Mouse (Mus musculus) liver (tissue): ENCODE measurements at regions not wholly inside any gene's neighbourhood (a gene's known extent, or its start where the extent isn't known, plus 50 kb on each side); places are given as distances from the start of the nearest gene placed in this dataset.

ENCODE experiments used
- DNase-seq: peaks from one replicate; pipeline ENCODE4 v3.0.0-alpha.2; 2020; ENCODE audit warnings: mixed read lengths

DNA sequence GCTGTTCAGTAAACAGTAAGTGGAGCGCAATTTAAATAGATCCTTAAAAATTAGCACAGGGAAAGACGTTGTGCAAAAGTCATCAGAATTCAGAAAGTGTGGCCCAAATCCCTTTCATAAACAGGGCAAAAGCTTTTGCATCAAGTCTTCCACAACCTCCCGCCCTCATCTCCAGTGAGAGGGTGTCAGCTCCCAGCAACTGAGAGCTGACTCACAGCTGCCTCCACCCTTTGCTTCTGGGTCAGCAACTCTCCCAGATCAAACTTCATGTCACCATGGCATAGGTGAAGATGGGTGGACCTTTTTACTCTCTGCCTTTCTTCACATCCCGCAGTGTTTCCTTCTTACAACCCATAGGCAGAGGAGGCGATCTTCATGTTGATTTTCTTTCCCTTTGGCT, 768.0 kb downstream of the Gm826 start:
- no peak for DNase-seq

DNA sequence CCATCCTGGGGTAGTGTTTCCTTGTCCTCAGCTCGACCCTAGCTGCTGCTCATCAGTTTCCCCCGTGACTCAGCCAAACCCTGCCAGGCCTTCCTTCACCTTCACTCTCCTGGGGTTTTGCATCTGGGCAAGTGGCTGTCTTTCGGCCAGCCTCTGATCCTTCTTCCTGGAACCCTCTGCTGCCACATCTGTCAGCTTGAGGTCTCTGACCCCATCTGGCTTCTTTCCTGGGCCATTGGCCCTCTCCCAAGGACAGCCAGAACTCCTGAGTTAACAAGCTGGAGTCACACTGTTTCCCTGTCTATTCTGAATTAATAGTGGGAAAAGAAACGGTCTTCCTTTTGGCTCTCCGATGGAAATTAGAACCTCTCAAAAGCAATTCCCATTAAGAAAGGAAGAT, 767.5 kb downstream of the Gm826 start:
- DNase-seq: no peak

GRCm38 (mm10) chr2:159568391-159568790, 765.6 kb downstream of the Gm826 start:
- no peak for DNase-seq

DNA sequence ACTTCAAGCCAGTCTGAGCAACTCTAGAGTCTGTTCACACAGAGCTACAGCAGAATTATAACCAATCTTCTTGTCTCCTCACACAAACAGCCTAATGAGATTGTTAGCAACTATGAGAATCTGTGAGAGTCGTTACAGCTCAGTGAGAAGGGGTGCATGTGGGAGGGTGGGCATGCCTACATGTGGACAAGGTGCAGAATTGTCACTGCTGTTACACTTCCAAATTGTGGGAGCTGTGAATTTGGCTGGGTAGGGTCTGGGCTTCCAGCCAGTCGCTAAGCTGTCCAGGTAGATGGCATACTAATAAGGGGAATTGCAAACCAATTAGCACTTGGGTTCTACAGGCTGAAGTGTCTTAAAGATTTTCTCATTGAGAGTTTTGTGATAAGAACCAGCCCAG, 762.1 kb downstream of the Gm826 start:
- DNase-seq: no peak

GRCm38 (mm10) chr2:159575271-159575670, 758.7 kb downstream of the Gm826 start:
- DNase-seq: no peak

GRCm38 (mm10) chr2:159583103-159583502, 750.9 kb downstream of the Gm826 start:
- no peak for DNase-seq

DNA sequence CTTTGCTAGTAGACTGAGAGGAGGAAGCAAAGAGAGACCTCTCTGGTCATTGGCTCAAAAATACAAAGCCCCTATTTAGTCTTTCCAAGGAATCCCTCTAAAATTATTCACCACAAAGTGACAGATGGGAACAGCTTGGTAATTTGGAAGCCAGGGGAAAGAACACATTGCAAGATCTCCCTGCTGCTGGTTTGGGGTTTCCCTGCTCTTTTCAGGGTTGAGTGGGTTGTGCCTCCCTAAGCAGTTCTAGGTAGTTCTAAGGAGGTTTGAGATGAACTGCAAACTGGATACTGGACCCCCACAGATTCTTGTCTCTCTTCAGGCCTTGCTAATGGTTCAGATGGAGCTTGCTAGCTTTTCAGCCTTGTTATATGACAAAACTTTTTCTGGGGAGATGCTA, 749.3 kb downstream of the Gm826 start:
- DNase-seq: no peak

GRCm38 (mm10) chr2:159586697-159587473, 747.1 kb downstream of the Gm826 start:
- DNase-seq: peak; percentile 6

GRCm38 (mm10) chr2:159591396-159592124, 742.4 kb downstream of the Gm826 start:
- DNase-seq: no peak

GRCm38 (mm10) chr2:159592841-159593240, 741.1 kb downstream of the Gm826 start:
- DNase-seq: no peak

GRCm38 (mm10) chr2:159596285-159596684, 737.7 kb downstream of the Gm826 start:
- no peak for DNase-seq

DNA sequence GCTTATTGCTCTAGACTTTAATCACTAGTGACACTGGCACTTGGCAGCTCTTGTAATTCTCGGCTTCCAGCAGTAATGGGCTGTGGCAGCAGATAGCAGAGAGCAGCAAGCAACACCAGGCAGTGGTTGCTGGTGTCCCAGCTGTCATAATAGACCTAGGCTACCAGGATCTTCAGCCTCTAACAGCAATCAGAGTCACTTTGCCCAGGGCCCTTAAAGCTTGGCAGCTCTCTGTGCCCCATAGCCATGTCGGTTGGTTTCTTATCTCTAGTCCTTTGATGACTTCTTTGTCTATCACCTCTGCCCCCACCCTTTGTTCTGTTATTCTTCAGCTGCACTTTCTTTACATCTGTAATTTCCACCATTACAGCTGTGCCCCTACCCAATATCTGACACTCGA, 735.9 kb downstream of the Gm826 start:
- no peak for DNase-seq

DNA sequence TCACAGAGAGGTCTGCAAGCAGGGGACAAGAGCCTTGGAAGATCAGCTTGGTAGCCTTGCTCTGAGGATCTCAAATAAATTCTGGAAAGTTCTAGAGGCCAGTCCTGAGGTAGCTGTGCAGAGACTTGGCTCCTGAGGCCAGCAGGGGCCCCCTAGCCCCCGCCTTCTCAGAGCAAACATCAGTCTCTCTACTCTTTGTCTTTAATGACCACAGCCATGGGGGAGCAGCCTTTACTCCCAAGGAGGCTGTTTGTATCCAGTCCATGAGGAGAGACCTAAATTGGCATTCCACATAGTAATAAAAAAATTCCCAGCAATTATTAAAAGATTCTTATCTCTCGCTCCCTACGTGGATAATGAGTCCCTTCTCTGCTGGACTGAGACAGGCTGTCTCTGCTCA, 726.8 kb downstream of the Gm826 start:
- no peak for DNase-seq

- DNase-seq: no peak
Observed at GRCm38 (mm10) chr2:159610451-159610850, 723.5 kb downstream of the Gm826 start.

GRCm38 (mm10) chr2:159616685-159617084, 717.3 kb downstream of the Gm826 start:
- no peak for DNase-seq

DNA sequence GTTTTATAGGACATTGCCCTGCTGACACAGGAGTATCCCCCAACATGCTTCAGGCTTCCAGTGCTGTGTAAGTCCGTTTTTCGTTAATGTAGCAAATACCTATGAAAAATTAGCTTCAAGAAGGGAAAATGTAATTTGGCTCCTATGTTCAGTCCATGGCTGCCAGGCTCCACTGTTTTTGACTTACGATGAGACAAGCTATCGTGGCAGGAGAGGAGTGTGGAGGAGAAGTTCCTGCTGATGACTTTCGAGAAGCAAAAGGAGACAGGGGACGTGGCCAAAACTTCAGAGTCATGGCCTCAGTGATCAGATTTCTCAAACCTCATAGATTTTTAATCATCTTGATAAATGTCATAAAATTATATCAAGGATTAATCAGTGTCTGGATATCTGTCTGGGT, 712.7 kb downstream of the Gm826 start:
- no peak for DNase-seq

DNA sequence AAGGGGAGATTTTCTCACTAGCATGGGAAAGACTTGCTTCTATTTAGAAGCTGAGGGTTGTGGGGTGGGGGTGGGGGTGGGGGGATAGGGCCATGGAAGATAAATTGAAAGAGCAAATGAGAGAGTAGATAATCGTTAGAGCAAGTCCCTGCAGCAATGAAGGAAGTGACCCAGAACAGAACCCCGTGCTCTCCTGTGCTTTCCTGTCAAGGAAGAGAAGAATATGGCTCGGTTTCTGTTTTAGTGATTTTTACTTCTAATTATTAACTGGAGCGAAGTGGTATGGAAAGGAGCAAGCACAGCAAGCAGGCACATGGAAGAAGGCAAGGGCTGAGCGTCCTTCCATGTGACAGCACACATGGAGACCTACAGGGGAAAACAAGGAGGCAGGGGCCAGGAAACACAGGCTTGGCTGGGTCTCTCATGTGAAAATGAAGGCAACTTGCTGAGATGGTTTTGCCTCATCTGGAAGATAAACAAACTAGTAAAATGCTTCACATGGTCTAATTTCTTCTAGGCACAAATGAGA, 711.8 kb downstream of the Gm826 start:
- DNase-seq: no peak

DNA sequence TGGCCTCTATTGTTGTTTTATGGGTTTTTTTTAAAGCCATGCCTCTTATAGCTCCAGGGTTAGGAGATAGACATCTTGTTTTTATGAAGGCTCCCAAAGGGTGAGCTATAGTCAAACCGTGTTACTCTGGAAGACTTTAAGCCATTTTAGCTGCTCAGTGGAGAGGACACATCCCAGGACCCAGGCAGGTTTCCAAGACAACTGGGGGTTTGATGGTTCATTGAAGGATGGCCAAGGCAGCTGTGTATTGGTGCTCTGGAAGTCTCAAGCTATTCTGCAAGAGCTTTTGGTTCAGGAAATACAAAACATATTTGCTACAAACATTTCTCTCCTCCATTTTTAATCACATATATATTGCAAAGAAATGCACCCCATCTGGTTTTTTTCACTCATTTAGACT, 708.7 kb downstream of the Gm826 start:
- no peak for DNase-seq

DNA sequence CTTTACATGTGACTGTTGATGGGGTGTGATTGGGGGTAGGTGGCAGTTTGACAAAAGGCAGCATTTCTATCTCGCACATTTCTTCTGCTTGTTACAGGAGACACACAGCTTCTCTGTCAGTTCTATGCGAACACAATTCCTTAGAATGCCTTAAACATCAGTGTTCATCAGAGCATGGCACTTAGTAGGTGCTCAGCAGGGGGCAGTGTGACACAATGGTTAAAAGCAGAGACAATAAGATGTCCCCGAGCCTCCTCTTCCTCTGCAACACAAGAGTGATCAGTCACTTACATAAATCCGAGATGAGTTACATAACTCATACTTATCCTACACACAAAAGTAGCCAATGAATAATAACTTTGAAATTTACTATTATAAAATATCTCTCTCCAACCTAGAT, 688.1 kb downstream of the Gm826 start:
- DNase-seq: peak; percentile 4

DNA sequence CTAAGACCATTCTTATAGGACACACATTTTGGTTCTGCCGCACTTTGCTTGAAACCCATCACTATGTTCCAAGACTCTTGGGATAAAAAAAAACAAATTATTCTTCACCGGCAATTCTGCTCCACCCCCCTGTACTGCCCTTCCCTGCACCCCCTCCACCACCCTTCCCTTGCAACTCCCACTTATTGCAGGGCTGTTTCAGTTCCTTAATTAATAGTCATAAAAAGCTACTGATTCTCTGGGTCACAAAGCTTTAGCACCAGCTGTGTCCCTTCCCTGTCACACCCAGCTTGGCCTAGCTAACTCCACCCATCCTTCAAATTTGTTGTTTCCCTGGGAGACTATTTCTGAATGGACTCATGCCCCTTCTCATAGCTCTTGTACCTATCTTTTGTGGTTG, 687.4 kb downstream of the Gm826 start:
- no peak for DNase-seq

DNA sequence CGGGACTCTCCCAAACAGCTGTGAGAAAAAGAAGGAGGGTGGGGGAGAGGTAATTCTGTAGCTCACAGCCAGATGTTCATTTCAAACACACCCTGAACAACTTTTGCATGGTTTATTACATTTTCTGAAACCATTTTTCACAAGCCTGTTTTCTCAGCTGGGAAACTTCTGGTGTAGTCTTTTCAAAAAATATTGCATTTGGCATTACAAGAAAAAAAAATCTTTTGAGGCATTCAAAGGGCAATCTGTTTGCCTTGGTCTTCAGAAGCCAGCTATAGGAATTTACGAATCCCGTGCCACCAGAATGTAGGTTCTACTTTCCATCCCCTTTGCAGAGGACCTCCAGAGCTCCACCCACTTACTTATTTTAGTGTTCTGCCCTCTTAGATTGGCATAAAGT, 681.7 kb downstream of the Gm826 start:
- DNase-seq: no peak

DNA sequence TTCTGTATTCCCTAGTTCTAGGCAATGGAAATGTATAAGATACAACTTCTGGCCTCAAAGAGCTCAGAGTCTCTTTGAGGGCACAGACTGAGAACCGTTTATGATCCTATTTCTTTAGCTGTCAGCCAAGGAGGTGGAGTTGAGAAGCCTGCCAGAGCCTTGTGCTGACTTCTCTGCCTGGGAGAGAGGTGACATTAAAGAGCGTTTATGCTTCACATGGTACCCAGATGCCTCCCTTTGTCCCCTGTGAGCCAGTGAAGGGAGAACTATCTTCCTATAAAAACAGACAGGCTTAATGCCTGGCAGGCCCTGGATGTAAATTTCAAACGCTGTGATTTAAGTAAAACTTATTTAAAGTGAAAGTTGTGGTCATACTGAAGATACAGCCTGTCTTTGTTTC, 657.1 kb downstream of the Gm826 start:
- no peak for DNase-seq

DNA sequence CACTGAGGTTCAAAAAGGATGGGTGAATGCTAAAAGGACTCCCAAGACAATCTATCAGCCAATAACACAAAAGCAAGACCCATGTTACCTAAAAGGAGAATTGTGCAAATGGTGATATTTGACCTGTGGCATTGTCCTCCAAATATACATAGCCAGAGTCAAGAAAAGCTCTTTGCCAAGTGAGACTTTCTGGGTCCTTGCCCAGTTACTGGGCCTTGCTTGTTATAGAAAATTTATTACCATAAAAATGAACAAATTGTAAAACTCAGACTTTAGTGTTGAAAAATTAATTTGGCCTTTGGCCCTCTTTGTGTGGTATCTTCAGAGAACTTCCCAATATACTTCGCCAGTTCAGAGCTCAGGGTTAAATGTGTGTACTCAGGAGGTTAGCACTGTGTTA, 653.3 kb downstream of the Gm826 start:
- DNase-seq: no peak

- no peak for DNase-seq
Observed at GRCm38 (mm10) chr2:159703100-159703499, 630.9 kb downstream of the Gm826 start.
